Mouse (Mus musculus) spleen, postnatal 10 days (tissue): ENCODE data around the gene 2410004P03Rik.
A peak's percentile ranks its signal among the peaks of the same experiment; 100 is the strongest.

Experiments used
- DNase-seq, 2 experiments: peaks; one replicate each; pipeline ENCODE4 v3.0.0; 2021 to 2022; ENCODE audit warnings: low spot score in 2 of 2

2410004P03Rik gene

DNA sequence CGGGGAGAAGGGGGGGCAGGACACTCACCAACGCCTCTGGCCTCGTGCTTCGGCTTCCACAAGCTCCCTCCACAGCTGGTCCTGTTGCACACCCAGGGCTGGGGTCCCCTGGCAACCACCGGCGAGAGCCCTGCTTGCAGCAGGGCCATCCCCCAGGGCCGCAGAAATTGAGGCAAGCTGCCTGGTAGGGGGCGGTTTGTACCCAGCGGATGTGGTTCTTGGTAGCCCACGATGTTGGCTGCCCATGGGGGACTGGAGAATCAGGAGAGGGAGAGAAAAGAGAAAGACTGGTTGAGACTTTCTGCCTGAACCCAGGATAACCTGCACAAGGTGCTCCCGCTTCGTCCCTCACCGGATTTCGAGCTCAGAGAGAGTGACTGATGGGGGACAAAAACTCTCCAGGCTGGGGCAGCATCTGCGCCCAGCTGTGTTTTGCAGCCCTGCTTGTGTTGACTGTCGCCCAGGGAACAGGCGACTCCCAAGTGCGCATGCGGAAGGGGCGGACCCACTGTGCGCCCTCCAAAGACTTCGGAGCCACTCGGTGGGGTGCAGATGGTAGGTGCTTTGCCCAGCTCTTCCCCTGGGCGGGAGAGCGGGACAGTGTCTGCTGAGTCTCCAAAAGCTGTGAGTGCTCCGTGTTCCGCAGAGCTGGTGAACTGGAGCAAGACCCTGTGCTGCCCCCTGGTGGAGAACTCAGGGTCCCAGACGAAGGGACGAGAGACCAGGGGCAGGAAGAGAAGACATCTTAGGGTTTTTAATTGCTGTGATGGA lies at the start of gene 2410004P03Rik:
2410004P03Rik (minus strand) TSS at position 628 of the 771 bp plus-strand sequence.
- peak; percentile 68 to 89 for DNase-seq

DNA sequence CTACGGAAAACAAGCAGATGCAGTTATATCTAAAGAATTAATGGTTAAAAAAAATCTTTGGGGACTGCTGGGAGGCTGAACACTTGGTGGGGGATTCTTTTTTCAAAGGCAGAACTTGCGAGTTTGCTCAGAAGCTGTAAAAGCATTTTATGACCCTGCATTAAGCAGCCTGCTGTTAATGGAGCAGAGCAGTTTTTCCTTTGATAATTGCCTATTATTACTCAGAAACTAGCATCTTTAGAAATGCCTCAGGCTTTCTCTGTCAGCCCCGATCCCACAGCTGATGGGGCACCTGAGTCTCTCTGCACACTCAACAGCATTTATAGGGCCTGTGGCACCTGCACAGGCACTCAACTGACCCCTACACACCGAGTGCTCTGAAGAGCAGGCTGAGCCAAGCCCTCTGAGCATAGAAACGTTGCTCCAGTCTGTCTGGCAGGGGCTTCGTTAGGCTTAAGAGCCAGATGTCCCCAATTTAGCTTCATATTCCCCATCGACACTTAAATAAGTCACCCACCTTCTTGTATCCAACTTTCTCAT lies 49.7 kb upstream of the 2410004P03Rik start:
- DNase-seq = no peak

GRCm38 (mm10) chr12:17058490-17058889 lies 47.0 kb upstream of the 2410004P03Rik start:
- DNase-seq = no peak

DNA sequence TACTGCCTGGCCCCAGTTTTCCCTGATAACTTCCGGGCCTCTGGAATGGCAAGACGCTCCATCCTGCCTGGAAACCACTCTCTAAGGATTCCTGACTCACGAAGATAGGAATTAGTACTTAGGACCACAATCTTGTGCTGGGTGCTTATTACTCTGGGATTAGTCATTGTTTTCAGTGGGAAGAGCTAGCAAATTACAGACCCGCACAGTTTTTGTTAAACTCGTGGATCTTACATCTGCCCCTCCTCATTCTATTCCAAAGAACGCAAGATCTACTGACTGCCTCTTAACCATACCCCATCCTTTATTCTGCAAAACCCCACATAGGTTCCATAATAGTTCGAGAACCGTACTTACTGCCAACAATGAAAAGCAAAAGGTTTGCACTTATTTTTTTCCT lies 45.6 kb upstream of the 2410004P03Rik start:
- no peak for DNase-seq

GRCm38 (mm10) chr12:17055766-17056165 lies 44.2 kb upstream of the 2410004P03Rik start:
- DNase-seq = no peak

GRCm38 (mm10) chr12:17054691-17055090 lies 43.2 kb upstream of the 2410004P03Rik start:
- DNase-seq = no peak

- no peak for DNase-seq
These were observed 41.1 kb upstream of the 2410004P03Rik start for GRCm38 (mm10) chr12:17052673-17053072.

DNA sequence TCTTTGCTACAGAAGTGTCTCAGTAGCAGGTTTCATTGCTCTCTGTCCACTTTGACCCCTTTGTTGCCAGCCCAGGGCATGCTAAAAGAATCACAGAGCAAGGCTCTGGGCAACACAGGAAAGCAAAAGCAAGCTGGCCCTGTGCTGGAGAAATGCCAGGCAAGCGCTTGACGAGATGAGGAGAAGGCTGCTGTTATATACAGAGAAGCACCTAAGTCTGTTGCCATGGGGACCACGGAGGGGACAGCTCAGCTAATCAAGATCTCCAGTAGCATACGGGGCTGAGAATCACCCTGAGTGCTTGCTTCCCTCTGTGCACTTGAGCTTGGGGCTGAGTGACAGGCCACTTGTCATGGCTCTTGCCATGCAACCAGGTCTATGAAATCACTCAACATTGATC lies 39.5 kb upstream of the 2410004P03Rik start:
- DNase-seq = no peak

- no peak for DNase-seq
These were observed 38.3 kb upstream of the 2410004P03Rik start for GRCm38 (mm10) chr12:17049796-17050195.

DNA sequence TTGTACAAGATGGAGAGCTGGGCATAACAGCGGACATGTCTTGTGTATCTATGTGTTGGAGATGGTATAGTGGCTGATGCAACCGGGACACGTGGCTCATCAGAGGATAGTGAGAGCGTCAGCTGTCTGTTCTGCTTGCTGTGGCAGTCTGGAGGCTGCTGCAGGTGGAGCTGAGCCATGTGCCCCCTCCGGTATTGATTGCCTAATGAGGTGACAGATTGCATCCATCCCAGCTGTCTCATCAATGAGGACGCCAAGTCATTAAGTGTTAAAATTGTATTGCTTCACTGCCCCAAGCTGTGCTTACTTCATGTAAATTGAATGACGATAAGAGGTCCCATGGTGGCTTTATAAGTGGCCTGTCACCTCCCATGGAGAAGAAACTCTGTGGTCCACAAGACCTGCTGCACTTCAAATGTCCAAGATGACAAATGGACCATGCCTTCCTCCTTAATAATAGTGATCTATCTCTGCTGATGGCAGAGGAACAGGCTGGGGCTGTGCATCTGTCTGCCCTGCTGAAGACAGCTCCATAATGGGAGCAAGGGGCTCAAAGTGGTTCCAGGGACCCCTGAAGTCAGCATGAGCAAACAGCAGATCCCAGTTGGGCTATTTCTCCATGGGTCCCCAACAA lies 37.6 kb upstream of the 2410004P03Rik start:
- DNase-seq = no peak

DNA sequence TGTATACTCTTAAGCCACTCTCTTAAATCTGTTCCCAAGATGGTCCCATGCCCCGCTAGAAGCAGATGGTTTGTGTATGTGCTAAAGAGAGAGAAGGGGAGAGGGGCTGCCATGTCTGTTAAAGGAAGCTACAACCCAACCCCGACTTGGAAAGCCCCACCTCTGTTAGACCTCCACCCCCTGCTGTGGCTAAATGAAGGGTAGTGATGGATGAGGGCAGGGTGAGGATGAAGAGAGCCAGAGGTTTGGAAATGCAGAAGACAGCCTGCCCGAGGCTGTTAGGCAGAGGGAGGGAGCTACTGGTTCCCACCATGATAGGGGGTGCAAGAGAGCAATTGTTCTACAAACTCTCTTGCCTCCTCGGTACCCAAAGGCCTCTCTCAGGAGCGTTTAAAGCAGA lies 31.8 kb upstream of the 2410004P03Rik start:
- no peak for DNase-seq

DNA sequence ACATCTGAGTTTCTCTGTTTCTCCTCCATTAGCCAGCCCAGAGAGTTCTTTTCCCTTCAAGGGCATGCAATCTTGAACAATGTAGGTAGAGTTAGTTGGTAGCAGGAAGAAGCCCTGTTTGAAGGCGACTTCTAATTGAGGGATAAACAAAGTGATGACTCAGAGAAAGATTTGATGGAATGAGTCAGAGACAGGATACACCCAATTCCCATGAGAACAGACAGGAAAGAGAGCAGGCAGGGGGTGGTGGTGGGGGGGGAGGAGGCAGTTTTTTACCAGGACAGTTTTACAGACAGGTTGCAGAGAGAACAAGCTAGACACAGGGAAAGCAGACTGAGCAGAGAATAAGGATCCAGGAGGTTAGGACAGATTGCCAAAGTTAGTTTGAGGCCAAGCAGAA lies 29.0 kb upstream of the 2410004P03Rik start:
- no peak for DNase-seq

DNA sequence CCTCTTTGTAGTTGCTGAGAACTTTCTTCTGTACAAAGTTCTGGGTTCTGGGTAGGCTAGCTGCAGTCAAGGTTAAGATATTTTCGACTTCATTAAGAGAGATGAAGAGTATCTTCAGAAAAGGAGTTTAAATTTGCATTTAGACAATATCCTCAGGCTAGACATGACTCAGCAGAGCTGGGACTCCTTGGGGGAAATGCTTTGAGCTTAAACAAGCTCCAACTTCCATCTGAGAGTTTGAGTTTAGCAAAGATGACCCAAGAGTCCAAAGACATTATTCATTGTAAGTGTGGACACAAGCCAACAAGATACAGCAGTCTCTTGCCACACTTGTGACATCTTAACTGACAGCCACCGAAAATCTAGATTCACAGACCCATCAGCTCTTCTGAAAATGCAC lies 27.9 kb upstream of the 2410004P03Rik start:
- no peak for DNase-seq

DNA sequence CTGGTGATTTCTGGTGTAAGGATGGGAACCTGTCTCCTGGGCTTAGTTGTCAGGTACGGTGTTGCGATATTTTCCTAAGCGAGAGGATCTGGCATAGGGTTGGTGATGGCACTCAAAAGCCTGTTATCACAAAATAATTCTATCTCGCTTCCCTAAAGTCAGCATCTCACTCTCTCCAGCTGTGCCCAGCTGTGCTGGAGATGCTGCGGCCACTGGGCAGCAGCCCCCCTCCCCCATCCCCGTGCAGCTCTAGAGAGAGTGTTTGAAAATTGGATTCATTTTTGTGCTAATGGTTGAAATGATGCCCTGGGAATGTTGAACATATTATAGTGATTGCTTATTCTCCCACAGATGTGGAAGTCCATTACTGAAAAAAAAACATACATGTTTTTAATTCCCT lies 26.7 kb upstream of the 2410004P03Rik start:
- no peak for DNase-seq

DNA sequence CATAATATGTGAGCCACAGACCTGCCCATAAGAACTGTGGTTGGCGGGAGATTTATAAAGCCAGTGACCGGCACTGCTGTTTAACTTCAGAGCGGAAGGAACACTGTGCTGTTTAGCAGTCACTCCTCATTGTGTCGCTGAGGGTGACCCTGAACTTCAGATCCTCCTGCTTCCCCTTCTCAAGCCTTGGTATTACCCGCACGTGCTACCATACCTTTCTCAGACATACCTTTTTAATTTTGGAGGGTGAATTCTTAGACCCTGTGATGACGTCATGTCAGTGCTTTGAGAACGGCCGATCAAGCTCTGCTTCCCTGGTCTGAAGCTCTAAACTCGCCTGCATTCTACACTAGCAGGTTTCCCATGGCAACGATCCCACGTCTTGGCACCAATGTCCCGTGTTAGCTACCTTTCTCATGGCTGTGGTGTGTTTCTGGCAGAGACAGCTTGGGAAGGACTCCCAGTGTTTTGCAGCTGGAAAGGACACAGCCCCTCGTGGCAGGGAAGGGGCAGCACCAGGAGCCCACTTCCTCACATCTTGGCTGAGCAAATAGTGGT lies 25.6 kb upstream of the 2410004P03Rik start:
- DNase-seq = no peak

DNA sequence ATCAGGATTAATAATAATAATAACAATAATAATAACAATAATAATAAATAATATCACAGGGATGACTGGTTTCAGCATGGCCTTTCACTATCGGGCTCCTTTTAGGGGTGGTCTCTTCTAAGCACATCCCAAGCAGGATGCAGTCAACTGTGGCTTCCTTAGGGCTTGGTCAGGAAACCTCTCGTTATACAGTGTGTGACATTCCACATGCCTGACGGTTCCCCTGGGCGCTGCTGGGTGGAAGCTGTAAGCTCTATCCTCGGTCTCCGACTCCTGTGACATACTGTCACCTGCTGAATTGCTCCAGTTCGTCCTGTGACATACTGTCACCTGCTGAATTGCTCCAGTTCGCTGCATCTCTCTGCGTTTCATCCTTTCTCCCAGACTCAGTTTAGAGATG lies 25.0 kb upstream of the 2410004P03Rik start:
- no peak for DNase-seq

- peak in 1 of 2 experiments; percentile 72 for DNase-seq
These were observed 23.6 kb upstream of the 2410004P03Rik start for GRCm38 (mm10) chr12:17035128-17035527.

DNA sequence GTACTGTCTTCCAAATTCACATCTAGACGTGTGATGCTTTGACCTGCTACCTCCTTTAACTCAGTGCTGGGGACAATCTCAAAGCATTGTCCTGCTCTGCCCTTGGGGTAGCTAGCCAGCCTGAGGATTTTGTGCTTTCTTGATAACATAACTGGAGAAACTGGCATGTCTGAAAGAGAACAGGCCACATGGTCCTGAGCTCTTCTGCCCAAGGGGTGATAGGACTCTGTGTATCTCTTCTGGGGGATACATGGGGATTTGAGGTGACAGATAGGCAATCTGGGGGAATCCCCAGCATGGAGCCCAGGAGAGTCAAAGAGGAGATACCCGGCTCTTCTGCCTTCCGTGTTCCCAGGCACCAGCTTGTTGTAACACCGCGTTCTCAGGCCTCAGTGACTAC lies 23.1 kb upstream of the 2410004P03Rik start:
- no peak for DNase-seq

GRCm38 (mm10) chr12:17033464-17033841 lies 21.9 kb upstream of the 2410004P03Rik start:
- no peak for DNase-seq

DNA sequence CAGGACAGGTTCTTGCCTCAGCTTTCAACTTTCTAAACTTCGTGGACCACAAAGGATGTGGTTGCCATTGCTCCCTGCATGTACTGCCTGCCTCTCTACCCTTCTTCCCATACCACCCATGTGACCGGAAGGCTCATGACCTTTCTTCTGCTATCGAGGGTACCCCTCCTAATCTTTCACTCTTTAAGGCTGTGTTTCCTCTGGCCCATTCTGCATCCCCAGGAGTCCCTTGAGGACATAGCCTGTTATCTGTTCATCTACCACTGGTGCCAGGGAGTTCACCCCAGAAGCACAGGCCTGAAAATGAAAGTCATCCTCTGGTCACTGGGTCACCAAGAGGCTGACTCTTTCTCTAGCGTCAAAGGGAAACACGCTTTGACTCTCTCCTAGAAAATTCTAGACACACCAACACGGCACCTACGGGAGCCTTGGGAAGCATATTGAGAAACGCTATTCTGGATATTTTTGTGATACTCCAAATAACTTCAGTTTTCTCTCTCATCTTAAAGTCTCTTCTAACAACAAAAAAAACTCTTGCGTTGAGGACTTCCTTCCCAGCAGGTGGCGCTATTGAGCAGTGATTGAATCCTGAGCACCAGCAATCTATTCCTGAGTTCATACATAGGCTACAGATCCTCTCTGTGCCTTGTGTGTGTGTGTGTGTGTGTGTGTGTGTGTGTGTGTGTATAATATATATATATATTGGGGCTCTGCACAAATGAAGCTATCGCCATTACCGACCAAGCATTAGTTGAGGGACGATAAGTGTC lies 21.4 kb upstream of the 2410004P03Rik start:
- DNase-seq = peak; percentile 62 to 89

GRCm38 (mm10) chr12:17024554-17025110 lies 13.1 kb upstream of the 2410004P03Rik start:
- no peak for DNase-seq

DNA sequence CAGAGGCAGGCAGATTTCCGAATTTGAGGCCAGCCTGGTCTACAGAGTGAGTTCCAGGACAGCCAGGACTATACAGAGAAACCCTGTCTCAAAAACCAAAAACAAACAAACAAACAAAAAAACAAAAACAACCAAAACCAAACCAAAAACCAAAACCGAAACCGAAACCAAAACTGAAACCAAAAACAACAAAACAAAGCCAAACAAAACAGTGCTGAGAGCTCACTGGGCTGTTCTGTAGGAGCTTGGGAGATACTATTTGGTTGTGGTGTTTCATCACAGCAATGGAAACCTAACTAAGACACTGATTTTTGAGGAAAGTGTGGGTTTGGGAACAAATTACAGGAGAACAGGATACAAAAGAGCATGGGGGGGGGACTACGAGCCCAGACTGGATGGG lies 10.6 kb upstream of the 2410004P03Rik start:
- no peak for DNase-seq
